Mouse (Mus musculus) layer of hippocampus, adult 9-10 months (tissue): ENCODE data around the gene Epb41l4b.

Experiments
- DNase-seq: peaks from one replicate; pipeline ENCODE4 v3.0.0; 2022; ENCODE audit warnings: low spot score

The Epb41l4b gene

DNA sequence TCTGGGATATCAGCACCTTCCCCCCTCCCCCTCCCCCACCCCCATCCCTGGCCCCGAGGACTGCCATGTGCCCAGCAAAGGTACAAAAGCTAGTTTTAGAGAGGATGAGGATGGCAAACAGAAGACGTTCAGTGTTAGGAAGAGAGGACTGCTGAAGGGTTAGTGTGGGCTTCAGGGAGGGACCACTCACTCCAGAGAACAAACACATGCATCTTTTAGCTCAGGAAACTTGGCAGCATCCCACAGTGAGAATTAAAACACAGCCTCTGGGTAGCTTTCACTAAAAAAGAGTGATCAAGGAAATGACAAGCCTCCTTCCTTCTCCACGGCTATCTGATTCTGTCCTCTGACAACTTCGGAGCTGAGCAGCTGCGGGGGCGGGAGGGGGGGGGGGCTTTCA is 132.3 kb downstream of the Epb41l4b start:
- no peak for DNase-seq

GRCm38 (mm10) chr4:57010425-57010824 is 132.8 kb downstream of the Epb41l4b start:
- no peak for DNase-seq

DNA sequence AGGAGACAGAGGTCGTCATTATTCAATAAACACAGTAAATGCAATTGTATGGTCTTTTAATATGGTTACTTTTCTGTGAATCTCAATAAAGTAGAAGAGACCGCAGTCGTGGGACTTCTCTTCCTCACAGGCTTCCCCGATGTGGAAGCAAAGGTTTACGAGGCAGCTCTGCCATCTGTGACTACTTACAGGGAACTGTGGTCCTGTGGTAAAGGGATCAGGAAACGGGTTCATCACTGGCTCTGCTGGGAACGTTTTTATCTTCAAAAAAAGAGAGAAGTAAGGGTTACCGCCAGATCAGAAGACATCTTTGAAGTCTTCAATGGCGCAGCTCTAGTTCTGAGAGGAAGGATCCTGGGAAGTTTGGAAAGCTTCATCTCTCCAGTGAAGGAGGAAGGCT is 135.5 kb downstream of the Epb41l4b start:
- no peak for DNase-seq

GRCm38 (mm10) chr4:57005011-57005410 is 138.2 kb downstream of the Epb41l4b start:
- DNase-seq, result no peak

DNA sequence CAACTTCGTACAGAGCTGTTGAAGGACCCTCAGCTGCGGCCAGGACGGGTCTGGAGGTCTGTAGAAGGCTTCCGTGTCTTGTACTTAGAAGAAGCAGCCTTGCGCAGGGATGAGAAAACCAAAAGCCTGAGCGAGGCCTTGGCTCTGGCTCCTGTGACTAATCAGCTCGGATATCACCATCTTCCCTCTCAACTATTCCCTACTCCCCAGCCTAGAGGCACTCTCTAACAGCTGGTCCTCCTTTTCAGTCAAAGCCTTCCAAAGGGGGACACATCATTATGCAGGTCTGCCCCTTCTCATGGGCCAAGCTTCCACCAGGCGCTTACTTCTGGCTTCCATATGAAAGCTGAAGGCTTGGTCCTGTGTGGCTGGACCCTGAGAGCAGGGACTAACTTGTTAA is 139.4 kb downstream of the Epb41l4b start:
- no peak for DNase-seq

- no peak for DNase-seq
These were observed 140.5 kb downstream of the Epb41l4b start for GRCm38 (mm10) chr4:57002751-57003150.

GRCm38 (mm10) chr4:57001437-57001836 is 141.8 kb downstream of the Epb41l4b start:
- no peak for DNase-seq

GRCm38 (mm10) chr4:56993331-56993730 is 149.9 kb downstream of the Epb41l4b start:
- DNase-seq, result no peak

GRCm38 (mm10) chr4:56991951-56992350 is 151.3 kb downstream of the Epb41l4b start:
- DNase-seq, result no peak

DNA sequence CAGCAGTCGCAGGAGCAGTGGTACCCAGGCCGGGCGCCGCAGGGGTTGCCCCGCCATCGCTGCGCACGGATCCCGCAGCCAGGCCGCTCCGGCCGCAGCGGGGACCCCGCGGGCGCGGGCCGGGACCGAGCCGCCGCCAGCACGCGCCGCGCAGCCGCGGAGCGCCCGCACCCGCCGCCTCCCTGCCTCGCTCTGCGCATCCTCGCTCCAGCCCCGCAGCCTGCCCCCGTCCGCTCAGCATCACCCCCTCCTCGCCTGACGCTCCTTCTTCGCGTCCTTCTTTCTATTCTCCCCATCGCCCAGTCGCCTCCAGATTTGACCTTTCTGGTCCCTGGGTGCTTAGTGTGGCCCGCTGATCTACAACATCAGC is 153.0 kb downstream of the Epb41l4b start, which contains the start of gene Frrs1l:
Frrs1l (minus strand) TSS at position 177 of the 370 bp plus-strand sequence.
- no peak for DNase-seq

GRCm38 (mm10) chr4:56989431-56990214 is 153.6 kb downstream of the Epb41l4b start:
- no peak for DNase-seq

- DNase-seq, result no peak
These were observed 177.6 kb downstream of the Epb41l4b start for GRCm38 (mm10) chr4:56965586-56966179.

GRCm38 (mm10) chr4:56963687-56964086 is 179.6 kb downstream of the Epb41l4b start:
- DNase-seq, result no peak

DNA sequence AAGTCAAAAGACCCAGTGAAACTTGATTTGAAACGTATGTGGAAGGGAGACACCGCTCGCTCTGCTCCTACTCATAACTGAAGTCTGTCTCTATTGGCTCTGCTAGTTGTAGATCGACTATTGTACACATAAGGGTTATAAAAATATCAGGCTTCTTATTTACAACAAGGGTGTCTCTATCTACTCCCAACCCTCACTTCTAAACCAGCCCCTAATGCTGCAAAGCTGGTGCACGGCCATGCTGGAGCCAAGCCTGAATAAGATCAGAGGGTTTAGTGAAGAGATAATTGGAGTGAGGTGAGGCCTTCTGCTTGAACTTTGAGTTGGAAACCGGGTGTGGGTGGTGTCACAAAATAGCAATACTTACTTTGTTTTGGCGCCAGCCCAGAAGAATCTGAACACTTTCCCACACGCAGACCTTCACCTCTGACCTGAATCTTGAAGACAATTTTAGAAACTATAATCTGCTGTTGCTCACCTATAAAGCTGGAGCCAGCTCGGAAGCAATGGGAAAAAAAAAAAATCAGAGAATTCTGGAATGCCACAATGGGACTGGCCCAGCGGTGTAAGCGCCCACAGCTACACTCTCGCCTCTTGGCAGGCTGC is 181.8 kb downstream of the Epb41l4b start:
- no peak for DNase-seq

DNA sequence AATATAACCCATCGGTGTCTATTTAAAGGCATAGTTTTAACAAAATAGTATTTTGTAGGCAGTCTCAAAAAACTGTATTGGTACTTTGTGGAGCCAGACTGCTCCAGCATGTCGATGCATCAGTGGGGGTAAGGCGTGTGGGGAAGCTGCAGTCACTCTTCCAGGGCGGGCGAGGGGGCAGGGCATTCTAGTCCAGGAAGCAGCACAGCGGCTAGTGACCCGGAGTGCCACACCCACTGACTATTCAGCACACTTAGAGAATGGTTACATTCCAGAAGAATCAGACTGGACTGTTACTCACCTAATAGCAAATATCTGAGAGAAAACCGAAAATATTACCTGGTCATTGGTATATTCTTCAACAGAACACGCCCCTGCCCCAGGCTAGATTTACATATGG is 185.7 kb downstream of the Epb41l4b start:
- no peak for DNase-seq

- no peak for DNase-seq
These were observed 190.0 kb downstream of the Epb41l4b start for GRCm38 (mm10) chr4:56953235-56953634.

DNA sequence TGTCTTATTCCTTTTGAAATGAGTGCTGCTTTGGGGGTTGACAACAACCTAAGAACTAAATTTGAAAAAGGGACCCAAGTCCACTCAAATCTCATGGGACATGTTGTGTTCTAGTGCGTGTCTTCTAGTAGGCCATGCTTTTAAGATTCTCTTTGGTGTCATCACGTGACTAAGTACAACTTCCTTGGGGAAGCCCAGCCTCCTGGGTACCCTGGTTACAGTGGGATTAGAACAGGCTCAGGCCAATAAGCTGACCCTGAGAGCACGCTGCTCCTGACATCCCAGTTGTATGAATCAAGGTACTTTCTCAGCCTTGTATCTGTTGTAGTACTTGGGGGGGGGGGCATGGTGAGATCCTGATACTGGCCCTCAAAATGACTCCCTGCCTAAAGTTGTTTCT is 191.5 kb downstream of the Epb41l4b start:
- no peak for DNase-seq

DNA sequence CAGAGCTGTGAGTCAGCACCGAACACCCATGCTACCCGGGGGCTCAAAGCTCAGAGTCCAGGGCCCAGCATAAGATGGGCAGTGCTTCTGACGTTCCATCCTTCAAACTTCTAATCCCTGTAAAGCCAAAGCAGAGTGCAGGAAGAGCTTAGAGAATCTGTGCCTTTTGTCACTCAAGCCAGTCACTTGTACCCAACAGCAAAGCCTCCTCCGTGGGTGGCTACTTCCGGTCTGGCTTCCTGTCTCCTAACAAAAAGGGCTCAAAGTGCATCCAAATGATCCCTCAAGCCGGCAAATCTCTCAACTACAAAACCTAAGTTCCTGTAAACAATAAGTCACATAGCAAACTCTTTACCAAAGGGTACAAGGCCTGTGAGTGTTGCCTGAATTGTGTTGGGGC is 193.7 kb downstream of the Epb41l4b start:
- no peak for DNase-seq

DNA sequence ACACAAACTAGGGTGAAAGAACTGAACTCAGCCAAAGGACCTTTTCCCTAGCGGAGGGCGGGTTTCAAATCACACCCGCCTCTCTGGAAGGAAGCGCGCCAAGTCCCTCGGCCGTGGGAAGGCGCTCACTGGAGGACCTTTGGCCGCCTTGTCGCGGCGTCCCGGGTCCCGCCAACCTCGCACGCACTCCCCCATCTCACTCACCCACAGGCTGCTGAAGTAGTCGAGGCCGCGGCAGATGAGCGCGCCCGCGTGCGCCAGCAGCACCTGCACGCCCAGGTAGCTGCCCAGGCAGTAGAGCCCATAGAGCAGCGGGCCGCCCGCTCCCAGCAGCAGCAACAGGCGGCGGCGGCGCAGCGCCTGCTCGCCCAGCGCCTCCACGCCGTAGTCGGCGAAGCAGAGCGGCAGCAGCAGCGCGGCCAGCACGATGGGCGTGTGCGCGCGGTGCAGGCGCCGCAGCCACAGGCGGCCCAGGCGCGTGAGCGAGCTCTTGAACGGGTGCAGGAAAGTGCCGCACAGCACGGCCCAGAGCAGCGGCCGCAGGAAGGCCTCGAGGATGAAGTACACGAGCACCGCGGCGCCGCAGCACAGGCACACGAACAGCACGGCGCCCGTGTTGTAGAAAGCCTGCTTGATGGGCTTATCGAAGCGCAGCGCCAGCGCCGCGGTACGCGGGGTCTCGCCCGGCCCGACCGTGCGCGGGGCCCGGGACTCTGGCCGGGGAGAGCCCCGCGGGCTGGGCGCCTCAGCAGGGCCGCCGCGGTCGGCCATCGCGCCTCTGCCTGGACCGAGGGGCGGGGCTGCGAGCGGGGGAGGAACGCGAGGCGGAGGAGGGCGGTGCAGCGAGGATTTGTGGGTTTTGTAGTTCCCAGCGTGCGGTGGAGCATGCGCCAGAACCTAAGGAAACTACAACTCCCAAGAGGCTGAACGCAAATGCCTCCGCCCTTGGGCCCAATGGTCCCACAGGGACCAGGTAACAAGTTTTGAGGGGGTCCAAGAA is 196.3 kb downstream of the Epb41l4b start, which contains the start of gene Tmem245:
Tmem245 (minus strand) TSS at position 797 of the 1,000 bp plus-strand sequence.
- DNase-seq, result peak; percentile 81

DNA sequence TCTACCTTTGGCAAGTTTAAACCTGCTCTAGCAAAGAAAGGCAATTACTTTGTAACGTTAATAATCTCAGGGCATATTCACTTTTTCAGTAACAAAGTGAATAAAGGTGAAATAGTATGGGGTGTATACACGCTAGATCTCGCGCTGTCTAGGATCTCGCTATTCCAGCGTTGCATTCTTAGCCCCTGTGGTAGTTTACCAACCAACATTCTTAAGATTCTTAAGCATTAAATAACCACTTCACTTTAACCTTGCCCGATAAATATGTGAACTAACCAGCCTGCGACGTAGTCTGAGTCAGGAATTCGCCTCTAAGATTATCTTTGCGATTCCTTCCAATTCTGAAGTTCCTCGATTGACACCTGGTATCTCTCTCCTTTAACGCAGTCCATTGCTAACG is 197.1 kb downstream of the Epb41l4b start:
- no peak for DNase-seq

GRCm38 (mm10) chr4:56944286-56944685 is 199.0 kb downstream of the Epb41l4b start:
- DNase-seq, result no peak

- no peak for DNase-seq
These were observed 200.0 kb downstream of the Epb41l4b start for GRCm38 (mm10) chr4:56943258-56943657.
